ENCODE assay signal across 12 mouse cellular contexts in the genomic region with DNA sequence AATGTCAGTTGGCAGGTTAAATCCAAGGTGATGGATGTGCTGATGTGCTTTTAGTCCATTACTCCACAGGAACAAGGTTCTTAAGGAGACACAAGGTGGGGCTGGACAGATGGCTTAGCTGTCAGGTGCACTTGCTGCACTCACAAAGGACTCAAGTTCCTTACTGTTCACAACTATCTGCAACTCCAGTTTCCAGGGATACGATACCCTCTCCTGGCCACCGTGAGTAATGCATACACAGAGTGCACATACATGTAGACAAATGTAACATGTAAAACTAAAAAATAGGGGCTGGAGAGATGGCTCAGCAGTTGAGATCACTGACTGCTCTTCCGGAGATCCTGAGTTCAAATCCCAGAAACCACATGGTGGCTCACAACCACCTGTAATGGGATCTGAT. TPM values are rescaled to one million over a fixed set of nuclear protein-coding genes. Genes with fewer than 3 reads are reported as not detected.
DNase-seq lines count a peak whose midpoint lies in the region; ATAC-seq and TF ChIP-seq lines count a peak whose summit lies in the region.
"Had no signal": no experiment of that assay in that cellular context is flagged by ENCODE, and none has a peak within 500 bp of the region (broad histone marks: within the 10 kb centered on the region; RNA-seq: fewer than 3 reads in every experiment).

No protein-coding gene starts in this region.

- no peaks in the 10 kb centered on the region for H3K9me3 ChIP-seq in heart, postnatal 0 days (replicated peaks; ENCODE audit: control insufficient read depth, low read length)
- H3K9me3 ChIP-seq in heart, embryonic 12.5 days (replicated peaks), result no peaks in the 10 kb centered on the region; the same call in 1 of the 2 replicates
- H3K9me3 ChIP-seq in lung, embryonic 14.5 days (ENCODE audit: low read depth, low read length), result no peaks in the 10 kb centered on the region
- H3K9me3 ChIP-seq: kidney, embryonic 15.5 days; liver, embryonic 15.5 days had no signal

- no peak for TF ChIP-seq EP300 in heart, postnatal 0 days (IDR thresholded peaks at IDR 0.05; ENCODE audit: low read depth)

- no peak for TF ChIP-seq POLR2A in lung, adult 2 months (IDR thresholded peaks at IDR 0.05; ENCODE audit: borderline replicate concordance, extremely low read depth, low read depth, low read length)

- H3K9ac ChIP-seq in heart, postnatal 0 days (replicated peaks; ENCODE audit: low read depth, low read length), result no peak overlapping the region
- H3K9ac ChIP-seq in heart, embryonic 12.5 days, result no peak overlapping the region
- H3K9ac ChIP-seq in lung, embryonic 14.5 days, result no peak overlapping the region
- H3K9ac ChIP-seq: heart, embryonic 13.5 days; kidney, embryonic 15.5 days; liver, embryonic 15.5 days had no signal

- 87% methylated on average over 3 of the region's 3 CpGs for WGBS in heart, postnatal 0 days
- WGBS in heart, embryonic 12.5 days, result 82% methylated on average over 3 of the region's 3 CpGs
- WGBS in lung, embryonic 14.5 days, result 82% methylated on average over 3 of the region's 3 CpGs
- 94% methylated on average over 3 of the region's 3 CpGs for WGBS in lung, adult 2 months

- H3K4me1 ChIP-seq in heart, postnatal 0 days (ENCODE audit: control insufficient read depth, insufficient read depth), result no peaks in the 10 kb centered on the region
- H3K4me1 ChIP-seq in heart, embryonic 12.5 days (replicated peaks), result peaks cover 15% of the 10 kb centered on the region
- H3K4me1 ChIP-seq in lung, embryonic 14.5 days (ENCODE audit: insufficient read depth), result peaks cover 3% of the 10 kb centered on the region; the same call in 1 of the 2 replicates
- H3K4me1 ChIP-seq in lung, adult 2 months (ENCODE audit: control insufficient read depth, insufficient read depth, low read length), result peaks cover 2% of the 10 kb centered on the region; the same call in 1 of the 2 replicates

- DNase-seq in heart, postnatal 0 days (ENCODE audit: low spot score), result no peak
- DNase-seq in lung, embryonic 14.5 days, result peak; percentile 51
- DNase-seq in lung, adult 2 months, result no peak
- DNase-seq in MEL-GATA-1-ER (ENCODE audit: extremely low read depth, low read depth), result peak; percentile 41
- peak; percentile 37 for DNase-seq in retina, embryonic 14.5 days (ENCODE audit: low spot score)
- no peak for DNase-seq in gastrocnemius, adult 18-20 months (ENCODE audit: low spot score)
- no peak for DNase-seq in layer of hippocampus, postnatal 14 days (ENCODE audit: low spot score in 2 of 2)

- no peak overlapping the region for H3K4me2 ChIP-seq in heart, postnatal 0 days (ENCODE audit: low read depth, low read length)
- no peak overlapping the region for H3K4me2 ChIP-seq in heart, embryonic 12.5 days
- no peak overlapping the region for H3K4me2 ChIP-seq in lung, embryonic 14.5 days
- H3K4me2 ChIP-seq: heart, embryonic 13.5 days; kidney, embryonic 15.5 days; liver, embryonic 15.5 days had no signal

- no peak for ATAC-seq in heart, postnatal 0 days (ENCODE audit: insufficient read depth, low read depth)
- ATAC-seq in heart, embryonic 12.5 days (ENCODE audit: insufficient number of reproducible peaks, low FRiP score), result no peak
- no peak for ATAC-seq in lung, embryonic 14.5 days (ENCODE audit: insufficient read depth)
- ATAC-seq: forebrain, embryonic 16.5 days had no signal

- TF ChIP-seq CTCF in heart, postnatal 0 days (IDR thresholded peaks at IDR 0.05; ENCODE audit: low read depth), result peak; percentile 30
- TF ChIP-seq CTCF in lung, embryonic 14.5 days (IDR thresholded peaks at IDR 0.05; ENCODE audit: low read depth), result peak; percentile 56
- TF ChIP-seq CTCF in lung, adult 2 months (IDR thresholded peaks at IDR 0.05; ENCODE audit: insufficient read depth, low read length), result no peak

- H3K4me3 ChIP-seq in heart, postnatal 0 days (ENCODE audit: low read depth, low read length), result no peak overlapping the region
- H3K4me3 ChIP-seq in heart, embryonic 12.5 days, result no peak overlapping the region
- no peak overlapping the region for H3K4me3 ChIP-seq in lung, embryonic 14.5 days (ENCODE audit: low read depth, low read length)
- H3K4me3 ChIP-seq in lung, adult 2 months (replicated peaks; ENCODE audit: extremely low read depth, low read depth, low read length), result no peak overlapping the region
- H3K4me3 ChIP-seq: heart, embryonic 13.5 days; kidney, embryonic 15.5 days; liver, embryonic 15.5 days had no signal

- H3K36me3 ChIP-seq in heart, postnatal 0 days (replicated peaks; ENCODE audit: control insufficient read depth, insufficient read depth, low read length), result no peaks in the 10 kb centered on the region
- no peaks in the 10 kb centered on the region for H3K36me3 ChIP-seq in heart, embryonic 12.5 days
- H3K36me3 ChIP-seq in lung, embryonic 14.5 days (ENCODE audit: insufficient read depth), result no peaks in the 10 kb centered on the region
- H3K36me3 ChIP-seq: heart, embryonic 13.5 days; kidney, embryonic 15.5 days; liver, embryonic 15.5 days had no signal

- H3K27me3 ChIP-seq in heart, postnatal 0 days (ENCODE audit: control insufficient read depth, insufficient read depth, low read length), result no peaks in the 10 kb centered on the region
- H3K27me3 ChIP-seq in heart, embryonic 12.5 days (replicated peaks), result no peaks in the 10 kb centered on the region
- H3K27me3 ChIP-seq in lung, embryonic 14.5 days (ENCODE audit: insufficient read depth, low read length), result no peaks in the 10 kb centered on the region
- H3K27me3 ChIP-seq: heart, embryonic 13.5 days; kidney, embryonic 15.5 days; liver, embryonic 15.5 days had no signal

- H3K27ac ChIP-seq in heart, postnatal 0 days (ENCODE audit: low read depth), result no peak overlapping the region
- no peak overlapping the region for H3K27ac ChIP-seq in heart, embryonic 12.5 days (ENCODE audit: poor library complexity, severe bottlenecking)
- H3K27ac ChIP-seq in lung, embryonic 14.5 days (ENCODE audit: low read depth), result no peak overlapping the region
- H3K27ac ChIP-seq: heart, embryonic 13.5 days; kidney, embryonic 15.5 days; liver, embryonic 15.5 days had no signal

RNA-seq across cellular contexts. Expression of a gene that starts 40.3 kb away (rescaled TPM):
- total RNA-seq in heart, postnatal 0 days (2014; rRNA removed; ENCODE audit: low replicate concordance), result 52.6 and 65.3 TPM in 2 replicates
- 203 and 213 TPM in 2 replicates for polyA plus RNA-seq in heart, postnatal 0 days (2015; fragmentation: Nextera tagmentation; extraction: Ambion mirVana)
- polyA plus RNA-seq in heart, embryonic 12.5 days (2016; fragmentation: Nextera tagmentation; extraction: Ambion mirVana), result 211 TPM in 2 replicates
- 215 and 218 TPM in 2 replicates for polyA plus RNA-seq in lung, embryonic 14.5 days (2014; fragmentation: Nextera tagmentation; extraction: Ambion mirVana)
- polyA plus RNA-seq in lung, adult 2 months (2012; rRNA removed), result 184 and 369 TPM in 2 replicates
- 100 to 1,000 TPM in 1 of 2 experiments, 10 to 100 TPM in 1; 98.0 to 115 TPM for total RNA-seq in gastrocnemius, adult 18-20 months (2021)
- 100 to 1,000 TPM; 165 to 178 TPM for total RNA-seq in layer of hippocampus, postnatal 14 days (2021)

Comparison
In these comparisons a context has a peak if more than half of its experiments do, and no peak if none do; other contexts are left out.
1. DNase-seq: peak in lung, embryonic 14.5 days (single experiment), MEL-GATA-1-ER (single experiment) and retina, embryonic 14.5 days (single experiment); none in heart, postnatal 0 days (single experiment), lung, adult 2 months (single experiment), gastrocnemius, adult 18-20 months (single experiment) and layer of hippocampus, postnatal 14 days (0 of 2).